Mouse (Mus musculus) hindbrain, embryonic 11.5 days (tissue): ENCODE results near the gene Rexo4. TPM values are rescaled to one million over a fixed set of nuclear protein-coding genes. Genes with fewer than 3 reads are reported as not detected.

ENCODE experiments used
- ATAC-seq: fragments of 200-750 bp; cut with Nextera tagmentation; 2 replicates; pipeline ENCODE4 v1.8.0; 2017; ENCODE audit warnings: mild to moderate bottlenecking, moderate TSS enrichment, moderate library complexity; ENCODE audit not compliant: low FRiP score
- DNase-seq: peaks from one replicate; pipeline ENCODE4 v3.0.0-alpha.2; 2015; ENCODE audit warnings: low spot score
- H3K27ac ChIP-seq: fragments of 300-500 bp; sonication (generic); 2 replicates; pipeline ENCODE4 v1.5.1; 2014; ENCODE audit warnings: mild to moderate bottlenecking, low read depth, low read length
- H3K27me3 ChIP-seq: fragments of 300-500 bp; sonication (generic); 2 replicates; pipeline ENCODE4 v1.6.1; 2014; ENCODE audit warnings: mild to moderate bottlenecking, low read length, moderate library complexity, mixed read lengths; ENCODE audit not compliant: control insufficient read depth, insufficient read depth
- H3K36me3 ChIP-seq: fragments of 300-500 bp; sonication (generic); 2 replicates; pipeline ENCODE4 v1.6.1; 2014; ENCODE audit warnings: mild to moderate bottlenecking, low read length, moderate library complexity, mixed read lengths; ENCODE audit not compliant: control insufficient read depth, insufficient read depth
- H3K4me1 ChIP-seq: fragments of 300-500 bp; sonication (generic); replicated peaks from 2 replicates; pipeline ENCODE4 v1.6.1; 2014; ENCODE audit warnings: low read length, mixed read lengths; ENCODE audit not compliant: control insufficient read depth, insufficient read depth
- H3K4me2 ChIP-seq: fragments of 300-500 bp; sonication (generic); replicated peaks from 2 replicates; pipeline ENCODE4 v1.6.1; 2014; ENCODE audit warnings: mild to moderate bottlenecking, low read depth, low read length
- H3K4me3 ChIP-seq: fragments of 300-500 bp; sonication (generic); 2 replicates; pipeline ENCODE4 v1.5.1; 2014; ENCODE audit warnings: low read depth, low read length
- H3K9ac ChIP-seq: fragments of 300-500 bp; sonication (generic); 2 replicates; pipeline ENCODE4 v1.6.1; 2014; ENCODE audit warnings: low read depth, low read length
- H3K9me3 ChIP-seq: fragments of 300-500 bp; sonication (generic); 2 replicates; pipeline ENCODE4 v1.6.1; 2016; ENCODE audit warnings: low read length; ENCODE audit not compliant: control insufficient read depth
- WGBS: fragments of 180-500 bp; shearing (Covaris S2); extraction: QIAGEN DNeasy Blood & Tissue Kit; methylation state at CpG from one replicate; pipeline ENCODE4 v1.1.7; 2014; 5-methylcytosine and 5-hydroxymethylcytosine counted together
- polyA plus RNA-seq: library from polyadenylated mRNA; unstranded; fragments of >200 nt; fragmentation: Nextera tagmentation; extraction: Ambion mirVana; gene quantifications from 2 replicates; pipeline ENCODE4 v1.2.1, GENCODE M21; 2014

Rexo4 gene
- polyA plus RNA-seq, 1 experiment from 2014 or later: 50.5 TPM

GRCm38 (mm10) chr2:26915927-26916728, 48.1 kb downstream of the Rexo4 start, which contains the start of the genes Surf2 and Surf1:
TSS of gene Surf2 (plus strand) at chr2:26916367.
TSS of gene Surf1 (minus strand) at chr2:26916530.
- WGBS: 3% methylated on average over 47 of the region's 47 CpGs
- peak within 1 kb of the TSS; percentile 59 for H3K27ac ChIP-seq

GRCm38 (mm10) chr2:26914148-26914941, 49.8 kb downstream of the Rexo4 start:
- peaks cover 16% of the 10 kb centered on the region for H3K36me3 ChIP-seq
- H3K27ac ChIP-seq: no peak overlapping the region
- ATAC-seq (no peak), DNase-seq (no peak)
- no peaks in the 10 kb centered on the region for H3K9me3 ChIP-seq
- no peaks in the 10 kb centered on the region for H3K27me3 ChIP-seq
- WGBS: 67% methylated on average over 8 of the region's 8 CpGs
- no peak overlapping the region for H3K9ac ChIP-seq
- H3K4me1 ChIP-seq: peaks cover 12% of the 10 kb centered on the region
- H3K4me2 ChIP-seq: no peak overlapping the region
- no peak overlapping the region for H3K4me3 ChIP-seq

More at GRCm38 (mm10) chr2:26915927-26916728, 48.1 kb downstream of the Rexo4 start, which contains the start of the genes Surf2 and Surf1:
- peak; percentile 76 for ATAC-seq
- H3K9ac ChIP-seq: peak within 1 kb of the TSS; percentile 62
- H3K4me2 ChIP-seq: peak within 1 kb of the TSS; percentile 96
- no peaks in the 10 kb centered on the region for H3K27me3 ChIP-seq
- DNase-seq: peak; percentile 84
- H3K4me1 ChIP-seq: peaks cover 12% of the 10 kb centered on the region
- H3K9me3 ChIP-seq: no peaks in the 10 kb centered on the region
- H3K36me3 ChIP-seq: peaks cover 27% of the 10 kb centered on the region
- peak within 1 kb of the TSS; percentile 65 for H3K4me3 ChIP-seq

GRCm38 (mm10) chr2:26913416-26914147, 50.6 kb downstream of the Rexo4 start:
- Histone ChIP-seq H3K36me3 (peaks cover 12% of the 10 kb centered on the region), H3K4me2 (no peak overlapping the region), H3K27ac (no peak overlapping the region), H3K9me3 (no peaks in the 10 kb centered on the region), H3K27me3 (no peaks in the 10 kb centered on the region), H3K4me3 (no peak overlapping the region), H3K4me1 (peaks cover 16% of the 10 kb centered on the region), H3K9ac (no peak overlapping the region)
- 87% methylated on average over 17 of the region's 17 CpGs for WGBS
- DNase-seq: no peak
- ATAC-seq: no peak

GRCm38 (mm10) chr2:26912253-26912770, 51.9 kb downstream of the Rexo4 start:
- Histone ChIP-seq H3K4me3 (peak overlapping the region; percentile 89), H3K4me1 (peaks cover 14% of the 10 kb centered on the region), H3K27me3 (no peaks in the 10 kb centered on the region), H3K36me3 (peaks cover 14% of the 10 kb centered on the region), H3K4me2 (peak overlapping the region; percentile 98), H3K9me3 (no peaks in the 10 kb centered on the region), H3K9ac (peak overlapping the region; percentile 92), H3K27ac (no peak overlapping the region)
- DNase-seq (no peak), ATAC-seq (no peak)
- 78% methylated on average over 5 of the region's 5 CpGs for WGBS

GRCm38 (mm10) chr2:26910994-26911765, 53.0 kb downstream of the Rexo4 start:
- H3K9me3 ChIP-seq: no peaks in the 10 kb centered on the region
- peaks cover 11% of the 10 kb centered on the region for H3K4me1 ChIP-seq
- peak overlapping the region; percentile 89 for H3K4me3 ChIP-seq
- H3K9ac ChIP-seq: peak overlapping the region; percentile 92
- H3K27me3 ChIP-seq: no peaks in the 10 kb centered on the region
- DNase-seq (peak; percentile 82), ATAC-seq (peak; percentile 51)
- peak overlapping the region; percentile 98 for H3K4me2 ChIP-seq
- 2% methylated on average over 37 of the region's 37 CpGs for WGBS
- H3K27ac ChIP-seq: peak overlapping the region; percentile 87
- peaks cover 14% of the 10 kb centered on the region for H3K36me3 ChIP-seq

GRCm38 (mm10) chr2:26910124-26910993, 53.8 kb downstream of the Rexo4 start, which contains the start of the genes Med22 and Rpl7a:
TSS of gene Med22 (minus strand) at chr2:26910677.
TSS of gene Rpl7a (plus strand) at chr2:26910764.
- Histone ChIP-seq H3K9me3 (no peaks in the 10 kb centered on the region), H3K4me1 (peaks cover 11% of the 10 kb centered on the region), H3K27me3 (no peaks in the 10 kb centered on the region), H3K27ac (peak within 1 kb of the TSS; percentile 87), H3K4me2 (peak within 1 kb of the TSS; percentile 98), H3K36me3 (peaks cover 14% of the 10 kb centered on the region), H3K4me3 (peak within 1 kb of the TSS; percentile 89), H3K9ac (peak within 1 kb of the TSS; percentile 92)
- WGBS: under 1% methylated on average over 70 of the region's 74 CpGs
- DNase-seq: peak; percentile 100
- peak; percentile 91 for ATAC-seq

GRCm38 (mm10) chr2:26909387-26909784, 54.8 kb downstream of the Rexo4 start:
- DNase-seq (no peak), ATAC-seq (no peak)
- Histone ChIP-seq H3K9me3 (no peaks in the 10 kb centered on the region), H3K4me3 (peak overlapping the region; percentile 89), H3K4me2 (peak overlapping the region; percentile 52), H3K27me3 (no peaks in the 10 kb centered on the region), H3K36me3 (peaks cover 14% of the 10 kb centered on the region), H3K4me1 (peaks cover 11% of the 10 kb centered on the region), H3K27ac (no peak overlapping the region), H3K9ac (peak overlapping the region; percentile 92)
